Mouse (Mus musculus) lung, postnatal 0 days (tissue): Measurements from ENCODE around the gene Coro2a. TPM values are rescaled to one million over a fixed set of nuclear protein-coding genes. Genes with fewer than 3 reads are reported as not detected.

Experiments used
- ATAC-seq: fragments of 200-750 bp; cut with Nextera tagmentation; 2 replicates; pipeline ENCODE4 v1.8.0; 2017; ENCODE audit warnings: moderate library complexity
- DNase-seq: peaks from one replicate; pipeline ENCODE4 v3.0.0-alpha.2; 2016; ENCODE audit warnings: low spot score
- H3K27ac ChIP-seq: fragments of 300-500 bp; sonication (generic); 2 replicates; pipeline ENCODE4 v1.5.1; 2014; ENCODE audit warnings: antibody characterized with exemption, mild to moderate bottlenecking, low read length, mixed read lengths
- H3K27me3 ChIP-seq: fragments of 300-500 bp; sonication (generic); replicated peaks from 2 replicates; pipeline ENCODE4 v1.6.1; 2014; ENCODE audit warnings: low read length, mixed read lengths; ENCODE audit not compliant: insufficient read depth
- H3K36me3 ChIP-seq: fragments of 300-500 bp; sonication (generic); 2 replicates; pipeline ENCODE4 v1.6.1; 2014; ENCODE audit warnings: low read length, mixed read lengths; ENCODE audit not compliant: insufficient read depth
- H3K4me1 ChIP-seq: fragments of 300-500 bp; sonication (generic); 2 replicates; pipeline ENCODE4 v1.6.1; 2014; ENCODE audit warnings: antibody characterized with exemption, low read depth, low read length, mixed read lengths; ENCODE audit not compliant: insufficient read depth
- H3K4me2 ChIP-seq: fragments of 300-500 bp; sonication (generic); replicated peaks from 2 replicates; pipeline ENCODE4 v1.6.1; 2014; ENCODE audit warnings: low read depth, mild to moderate bottlenecking, low read length, moderate library complexity, mixed read lengths
- H3K4me3 ChIP-seq: fragments of 300-500 bp; sonication (generic); 2 replicates; pipeline ENCODE4 v1.5.1; 2014; ENCODE audit warnings: low read depth, low read length
- H3K9ac ChIP-seq: fragments of 300-500 bp; sonication (generic); replicated peaks from 2 replicates; pipeline ENCODE4 v1.6.1; 2014; ENCODE audit warnings: low read depth, mild to moderate bottlenecking
- H3K9me3 ChIP-seq: fragments of 300-500 bp; sonication (generic); 2 replicates; pipeline ENCODE4 v1.6.1; 2016; ENCODE audit warnings: low read length, mixed read lengths
- CTCF ChIP-seq: IDR thresholded peaks from 2 replicates; pipeline ENCODE4 v1.5.1; 2016; ENCODE audit warnings: antibody characterized with exemption, mild to moderate bottlenecking
- EP300 ChIP-seq: IDR thresholded peaks from 2 replicates; pipeline ENCODE4 v1.6.1; 2016; ENCODE audit warnings: antibody characterized with exemption, mild to moderate bottlenecking, control low read depth
- WGBS: fragments of 180-500 bp; shearing (Covaris S2); extraction: QIAGEN DNeasy Blood & Tissue Kit; methylation state at CpG from one replicate; pipeline ENCODE4 v1.1.7; 2014; 5-methylcytosine and 5-hydroxymethylcytosine counted together
- polyA plus RNA-seq: library from polyadenylated mRNA; unstranded; fragments of >200 nt; fragmentation: Nextera tagmentation; extraction: Ambion mirVana; gene quantifications from 2 replicates; pipeline ENCODE4 v1.2.1, GENCODE M21; 2015

The Coro2a gene
- polyA plus RNA-seq, 1 experiment from 2014 or later, result 2.3 TPM

- Histone ChIP-seq H3K4me2 (no peak overlapping the region), H3K27ac (no peak overlapping the region), H3K4me1 (no peaks in the 10 kb centered on the region), H3K9ac (no peak overlapping the region), H3K4me3 (no peak overlapping the region), H3K27me3 (no peaks in the 10 kb centered on the region), H3K9me3 (no peaks in the 10 kb centered on the region), H3K36me3 (no peaks in the 10 kb centered on the region)
- ATAC-seq, result peak; percentile 71
- peak; percentile 58 for DNase-seq
- TF ChIP-seq CTCF, result no peak
- no peak for TF ChIP-seq EP300
- 45% methylated on average over 10 of the region's 10 CpGs for WGBS
Measured at GRCm38 (mm10) chr4:46563847-46564246, 38.2 kb downstream of the Coro2a start.

DNA sequence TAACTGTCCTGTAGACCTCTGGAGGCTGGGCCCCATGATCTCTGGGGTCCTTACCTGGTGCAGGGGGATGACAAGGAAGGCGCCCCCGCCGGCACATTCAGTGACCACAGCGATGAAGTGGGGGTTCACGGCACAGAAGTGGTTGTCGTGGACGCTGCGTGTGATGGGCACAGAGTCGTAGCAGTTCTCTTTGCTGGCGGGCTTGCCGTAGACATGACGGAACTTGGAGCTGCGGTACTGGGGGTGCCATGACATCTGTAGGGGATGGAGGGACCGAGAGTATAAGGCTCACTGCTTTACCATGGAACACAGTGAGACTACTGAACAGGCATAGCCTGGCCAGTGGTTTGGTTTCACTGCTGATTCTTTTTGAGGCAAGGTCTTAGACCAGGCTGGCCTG, 39.2 kb downstream of the Coro2a start:
- DNase-seq, result no peak
- no peak for ATAC-seq
- no peak overlapping the region for H3K9ac ChIP-seq

DNA sequence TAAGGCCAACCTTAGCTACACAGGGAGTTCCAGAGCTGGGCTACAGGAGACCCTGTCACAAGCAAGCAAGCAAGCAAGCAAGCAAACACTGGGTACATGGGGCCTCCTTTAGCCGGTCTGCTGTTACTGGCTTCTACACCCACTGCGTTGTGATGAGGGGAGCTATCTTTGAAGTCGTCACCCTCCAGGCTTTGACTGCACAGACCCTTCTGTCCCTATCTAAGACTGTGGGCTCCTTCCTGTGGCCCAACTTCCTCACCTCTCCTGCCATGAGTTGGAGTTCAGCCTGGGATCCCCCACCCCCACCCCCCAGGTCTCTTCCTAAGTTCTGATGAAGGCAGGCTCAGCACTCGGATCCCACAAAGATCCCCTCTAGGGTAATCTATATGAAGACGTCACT, 40.0 kb downstream of the Coro2a start:
- Histone ChIP-seq H3K9ac (no peak overlapping the region), H3K27ac (no peak overlapping the region), H3K4me3 (no peak overlapping the region), H3K27me3 (no peaks in the 10 kb centered on the region), H3K9me3 (no peaks in the 10 kb centered on the region), H3K36me3 (no peaks in the 10 kb centered on the region), H3K4me2 (no peak overlapping the region), H3K4me1 (no peaks in the 10 kb centered on the region)
- WGBS, result 69% methylated on average over 5 of the region's 5 CpGs
- DNase-seq, result no peak
- no peak for ATAC-seq
- TF ChIP-seq CTCF, result no peak
- TF ChIP-seq EP300, result no peak

More for the DNA sequence above, 39.2 kb downstream of the Coro2a start:
- WGBS, result 97% methylated on average over 14 of the region's 14 CpGs
- H3K27ac ChIP-seq, result no peak overlapping the region
- H3K4me3 ChIP-seq, result no peak overlapping the region
- no peaks in the 10 kb centered on the region for H3K9me3 ChIP-seq
- TF ChIP-seq EP300 (no peak), CTCF (no peak)
- no peaks in the 10 kb centered on the region for H3K4me1 ChIP-seq
- no peaks in the 10 kb centered on the region for H3K27me3 ChIP-seq
- no peak overlapping the region for H3K4me2 ChIP-seq
- H3K36me3 ChIP-seq, result no peaks in the 10 kb centered on the region

DNA sequence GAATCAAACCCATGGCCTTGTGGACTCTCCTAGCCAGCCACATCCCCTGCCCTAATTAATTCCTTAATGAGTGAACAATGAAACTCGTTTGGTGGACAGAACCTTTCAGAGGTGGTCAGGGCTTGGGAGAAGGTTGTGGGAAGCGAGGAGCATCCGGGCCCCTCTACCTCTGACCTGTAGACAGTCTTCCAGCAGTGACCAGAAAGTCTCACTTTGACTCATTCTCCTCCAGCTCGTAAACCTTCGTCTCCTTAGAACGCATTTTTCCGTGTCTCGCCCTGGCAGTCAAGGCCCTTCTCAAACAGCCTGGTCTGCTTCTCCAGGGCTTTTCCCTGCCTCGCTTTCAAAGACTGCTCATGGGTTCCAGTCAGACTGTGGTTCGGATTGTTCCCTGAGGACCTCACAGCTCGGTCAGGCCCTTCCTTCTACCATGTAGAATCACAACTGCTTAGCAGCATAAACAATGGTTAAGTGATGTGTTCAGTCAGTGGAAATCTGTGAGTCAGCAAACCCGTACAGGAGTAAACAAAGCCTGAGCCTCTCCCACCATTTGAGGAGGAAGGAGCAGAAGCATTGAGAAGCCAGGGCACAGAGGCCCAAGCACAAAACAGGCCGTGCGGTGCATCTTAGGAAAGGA, 41.8 kb downstream of the Coro2a start:
- no peaks in the 10 kb centered on the region for H3K36me3 ChIP-seq
- H3K4me3 ChIP-seq, result no peak overlapping the region
- TF ChIP-seq CTCF, result no peak
- no peak for TF ChIP-seq EP300
- peak; percentile 32; the same call in 1 of the 2 replicates for ATAC-seq
- H3K27me3 ChIP-seq, result no peaks in the 10 kb centered on the region
- H3K4me2 ChIP-seq, result no peak overlapping the region
- H3K4me1 ChIP-seq, result no peaks in the 10 kb centered on the region
- H3K27ac ChIP-seq, result no peak overlapping the region
- WGBS, result 68% methylated on average over 14 of the region's 14 CpGs
- no peak overlapping the region for H3K9ac ChIP-seq
- DNase-seq, result peak; percentile 40
- no peaks in the 10 kb centered on the region for H3K9me3 ChIP-seq

GRCm38 (mm10) chr4:46558672-46559667, 43.0 kb downstream of the Coro2a start:
- Histone ChIP-seq H3K27ac (no peak overlapping the region), H3K36me3 (no peaks in the 10 kb centered on the region), H3K4me3 (no peak overlapping the region), H3K27me3 (no peaks in the 10 kb centered on the region), H3K4me1 (0 out of 2 replicates have a peak, but pooled peaks cover 5% of the 10 kb centered on the region), H3K9me3 (no peaks in the 10 kb centered on the region), H3K9ac (no peak overlapping the region), H3K4me2 (no peak overlapping the region)
- ATAC-seq (no peak), DNase-seq (no peak)
- TF ChIP-seq CTCF (no peak), EP300 (no peak)
- WGBS, result 53% methylated on average over 21 of the region's 22 CpGs

DNA sequence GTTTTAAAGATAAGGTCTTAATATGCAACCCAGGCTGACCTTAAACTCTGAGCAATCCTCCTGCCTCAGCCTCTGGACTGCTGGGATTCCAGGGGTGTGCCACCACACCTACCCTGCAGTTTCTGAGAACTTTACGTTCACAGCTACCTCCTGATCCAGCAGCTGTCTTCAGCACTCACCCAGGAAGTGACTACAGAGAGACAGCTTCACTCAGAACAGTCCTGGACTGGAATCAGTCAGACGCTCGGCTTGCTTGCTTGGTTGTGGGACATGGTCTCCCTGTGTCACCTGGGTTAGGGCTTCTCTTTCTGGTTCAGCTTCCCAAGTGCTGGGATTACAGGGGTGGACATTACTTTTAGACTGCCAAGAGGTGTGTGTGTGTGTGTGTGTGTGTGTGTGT, 45.1 kb downstream of the Coro2a start:
- 0 out of 2 replicates have a peak, but pooled peaks cover 5% of the 10 kb centered on the region for H3K4me1 ChIP-seq
- no peak for TF ChIP-seq EP300
- no peak for TF ChIP-seq CTCF
- H3K27me3 ChIP-seq, result no peaks in the 10 kb centered on the region
- DNase-seq (no peak), ATAC-seq (no peak)
- H3K4me3 ChIP-seq, result no peak overlapping the region
- no peak overlapping the region for H3K4me2 ChIP-seq
- H3K9ac ChIP-seq, result no peak overlapping the region
- no peak overlapping the region for H3K27ac ChIP-seq
- H3K36me3 ChIP-seq, result no peaks in the 10 kb centered on the region
- 66% methylated on average over 3 of the region's 3 CpGs for WGBS
- H3K9me3 ChIP-seq, result no peaks in the 10 kb centered on the region
